Mouse (Mus musculus): Measurements from ENCODE around the gene B3gnt7.

GRCm38 (mm10) chr1:86285295-86285694, 17.3 kb upstream of the B3gnt7 start:
- TF ChIP-seq CTCF (IDR thresholded peaks at IDR 0.05; ENCODE audit: borderline replicate concordance, extremely low read depth, insufficient read depth, insufficient read length), result no peak
- TF ChIP-seq POLR2A (IDR thresholded peaks at IDR 0.05; ENCODE audit: borderline replicate concordance, extremely low read depth, insufficient read depth, insufficient read length, poor library complexity, severe bottlenecking), result no peak

Data from brain, embryonic 14.5 days (tissue).